Mouse (Mus musculus) ES-Bruce4 (cell line): Measurements from ENCODE around the gene Rfx2.

Experiments
- CTCF ChIP-seq: IDR thresholded peaks from one replicate; pipeline ENCODE4 v1.8.1; 2011; ENCODE audit warnings: low read depth, low read length
- EP300 ChIP-seq: IDR thresholded peaks from 2 replicates; pipeline ENCODE4 v1.6.1; 2011; ENCODE audit warnings: low read depth, low read length; ENCODE audit not compliant: insufficient read depth
- POLR2A ChIP-seq: IDR thresholded peaks from one replicate; pipeline ENCODE4 v1.8.1; 2011; ENCODE audit warnings: low read length; ENCODE audit not compliant: insufficient read depth

DNA sequence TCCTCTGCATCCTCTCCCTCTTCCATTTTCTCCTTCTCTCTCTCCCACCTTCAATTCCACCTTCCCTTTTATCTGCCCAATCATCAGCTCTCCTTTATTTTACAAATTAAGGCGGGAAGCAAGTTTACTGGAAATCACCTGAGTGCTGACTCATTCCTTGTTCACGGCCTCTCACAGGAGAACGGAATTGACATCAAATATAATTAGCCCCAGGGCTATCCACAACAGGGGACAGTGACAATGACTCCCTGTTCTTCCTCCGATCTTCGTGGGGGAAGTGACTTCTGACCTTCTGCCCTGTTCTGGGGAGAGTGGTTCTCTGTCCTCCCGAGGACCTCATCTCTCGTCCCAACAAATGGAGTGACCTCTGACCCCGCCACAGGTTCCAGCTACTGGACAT, 46.2 kb upstream of the Rfx2 start:
- no peak for TF ChIP-seq CTCF
- peak; percentile 69; the same call in 1 of the 2 replicates for TF ChIP-seq EP300
- TF ChIP-seq POLR2A: no peak
